Comparison of ENCODE assay signal across 18 mouse cellular contexts in genomic region chr2:73467071-73467851, GRCm38 (mm10).
DNase-seq lines count a peak whose midpoint lies in the region; ATAC-seq lines count a peak whose summit lies in the region.
"Had no signal": no experiment of that assay in that cellular context is flagged by ENCODE, and none has a peak within 500 bp of the region (broad histone marks: within the 10 kb centered on the region; RNA-seq: fewer than 3 reads in every experiment).

No protein-coding gene starts in this region.

- intact Hi-C loops in heart, postnatal 14 days (cut with DNase I): no loop called here

- peak; percentile 36 for ATAC-seq in megakaryocyte, adult 5-6 weeks (ENCODE audit: poor library complexity, severe bottlenecking)
- ATAC-seq in neutrophil, adult 5-6 weeks (ENCODE audit: extremely low read depth, insufficient number of reproducible peaks, low FRiP score, poor library complexity, severe bottlenecking): 0 out of 2 replicates have a peak, but pooled peaks have one; percentile 18
- ATAC-seq: activated CD4-positive, CD25-positive, alpha-beta regulatory T cell, adult 4 months; forebrain, embryonic 16.5 days; hindbrain, postnatal 0 days; Patski had no signal

- peak; percentile 70 for DNase-seq in 416B (ENCODE audit: low read depth)
- peak; percentile 78 for DNase-seq in CD4-positive helper T cell, adult 2 months (ENCODE audit: low read depth, low spot score)
- no peak for DNase-seq in heart, postnatal 14 days
- DNase-seq in kidney, adult 11 months: no peak
- DNase-seq: adrenal gland, postnatal 14 days; B cell, adult 2 months; cerebellum, adult 11-12 months; cerebellum, adult 9-10 months; cerebellum, postnatal 25 days; gastrocnemius, postnatal 25 days; heart, adult 11 months; heart, postnatal 10 days had no signal

Comparison
In these comparisons a context has a peak if more than half of its experiments do, and no peak if none do; other contexts are left out.
1. DNase-seq: peak in 416B (single experiment) and CD4-positive helper T cell, adult 2 months (single experiment); none in heart, postnatal 14 days (0 of 2) and kidney, adult 11 months (single experiment).